Mouse (Mus musculus) heart, embryonic 15.5 days (tissue): ENCODE results near the gene Adam10. TPM values are rescaled to one million over a fixed set of nuclear protein-coding genes. Genes with fewer than 3 reads are reported as not detected.

Source experiments
- ATAC-seq: fragments of 200-750 bp; cut with Nextera tagmentation; replicated peaks from 2 replicates; pipeline ENCODE4 v1.8.0; 2017; ENCODE audit warnings: low read depth, moderate TSS enrichment; ENCODE audit not compliant: insufficient number of reproducible peaks, insufficient read depth, low FRiP score
- H3K27ac ChIP-seq: fragments of 300-500 bp; sonication (generic); 2 replicates; pipeline ENCODE4 v1.5.1; 2015; ENCODE audit warnings: mild to moderate bottlenecking, inconsistent platforms
- H3K27me3 ChIP-seq: fragments of 300-500 bp; sonication (generic); 2 replicates; pipeline ENCODE4 v1.6.1; 2015; ENCODE audit warnings: inconsistent platforms
- H3K36me3 ChIP-seq: fragments of 300-500 bp; sonication (generic); 2 replicates; pipeline ENCODE4 v1.6.1; 2015; ENCODE audit warnings: mild to moderate bottlenecking, inconsistent platforms
- H3K4me1 ChIP-seq: fragments of 300-500 bp; sonication (generic); replicated peaks from 2 replicates; pipeline ENCODE4 v1.6.1; 2015; ENCODE audit warnings: inconsistent platforms
- H3K4me2 ChIP-seq: fragments of 300-500 bp; sonication (generic); 2 replicates; pipeline ENCODE4 v1.6.1; 2015; ENCODE audit warnings: inconsistent platforms, mild to moderate bottlenecking, moderate library complexity
- H3K4me3 ChIP-seq: fragments of 300-500 bp; sonication (generic); 2 replicates; pipeline ENCODE4 v1.5.1; 2015; ENCODE audit warnings: mild to moderate bottlenecking, inconsistent platforms
- H3K9ac ChIP-seq: fragments of 300-500 bp; sonication (generic); 2 replicates; pipeline ENCODE4 v1.6.1; 2015; ENCODE audit warnings: mild to moderate bottlenecking, inconsistent platforms
- H3K9me3 ChIP-seq: fragments of 300-500 bp; sonication (generic); replicated peaks from 2 replicates; pipeline ENCODE4 v1.6.1; 2016; ENCODE audit warnings: inconsistent platforms
- WGBS: fragments of 180-500 bp; shearing (Covaris S2); methylation state at CpG from one replicate; pipeline ENCODE4 v1.1.7; 2015; ENCODE audit warnings: mixed read lengths; 5-methylcytosine and 5-hydroxymethylcytosine counted together
- polyA plus RNA-seq: library from polyadenylated mRNA; unstranded; fragments of >200 nt; fragmentation: Nextera tagmentation; extraction: Ambion mirVana; gene quantifications from 2 replicates; pipeline ENCODE4 v1.2.1, GENCODE M21; 2015

Adam10 gene
- polyA plus RNA-seq, 1 experiment from 2014 or later: 61.3 TPM

- 76% methylated on average over 4 of the region's 4 CpGs for WGBS
- Histone ChIP-seq H3K27ac (no peak overlapping the region), H3K36me3 (no peaks in the 10 kb centered on the region), H3K4me1 (peaks cover 13% of the 10 kb centered on the region; the same call in 1 of the 2 replicates), H3K27me3 (no peaks in the 10 kb centered on the region), H3K4me2 (no peak overlapping the region), H3K9me3 (no peaks in the 10 kb centered on the region), H3K9ac (no peak overlapping the region), H3K4me3 (no peak overlapping the region)
- ATAC-seq: no peak
These were observed 3.7 kb upstream of the Adam10 start for GRCm38 (mm10) chr9:70675117-70675516.

GRCm38 (mm10) chr9:70675961-70676360, 2.8 kb upstream of the Adam10 start:
- 88% methylated on average over 5 of the region's 5 CpGs for WGBS
- no peak for ATAC-seq
- peaks cover 17% of the 10 kb centered on the region for H3K4me1 ChIP-seq
- no peak overlapping the region for H3K4me3 ChIP-seq
- no peaks in the 10 kb centered on the region for H3K9me3 ChIP-seq
- no peaks in the 10 kb centered on the region for H3K27me3 ChIP-seq
- no peak overlapping the region for H3K9ac ChIP-seq
- no peak overlapping the region for H3K27ac ChIP-seq
- no peaks in the 10 kb centered on the region for H3K36me3 ChIP-seq
- no peak overlapping the region for H3K4me2 ChIP-seq

GRCm38 (mm10) chr9:70679132-70680091, 615 bp downstream of the Adam10 start:
- under 1% methylated on average over 89 of the region's 103 CpGs for WGBS
- Histone ChIP-seq H3K9ac (peak overlapping the region; percentile 95), H3K36me3 (no peaks in the 10 kb centered on the region), H3K4me3 (peak overlapping the region; percentile 77), H3K9me3 (no peaks in the 10 kb centered on the region), H3K4me1 (peaks cover 26% of the 10 kb centered on the region), H3K4me2 (peak overlapping the region; percentile 77), H3K27ac (peak overlapping the region; percentile 98), H3K27me3 (no peaks in the 10 kb centered on the region)
- ATAC-seq: peak; percentile 60

- H3K27me3 ChIP-seq: no peaks in the 10 kb centered on the region
- peaks cover 37% of the 10 kb centered on the region for H3K4me1 ChIP-seq
- WGBS: 41% methylated on average over 1 of the region's 1 CpGs
- no peak overlapping the region for H3K9ac ChIP-seq
- H3K27ac ChIP-seq: no peak overlapping the region
- H3K4me2 ChIP-seq: peak overlapping the region; percentile 13; the same call in 1 of the 2 replicates
- H3K36me3 ChIP-seq: no peaks in the 10 kb centered on the region
- ATAC-seq: no peak
- H3K4me3 ChIP-seq: no peak overlapping the region
- H3K9me3 ChIP-seq: no peaks in the 10 kb centered on the region
These were observed 3.4 kb downstream of the Adam10 start for GRCm38 (mm10) chr9:70682202-70682601.

- H3K27me3 ChIP-seq: no peaks in the 10 kb centered on the region
- H3K4me3 ChIP-seq: no peak overlapping the region
- no peaks in the 10 kb centered on the region for H3K9me3 ChIP-seq
- no peak overlapping the region for H3K9ac ChIP-seq
- H3K4me1 ChIP-seq: peaks cover 38% of the 10 kb centered on the region
- no peak overlapping the region for H3K27ac ChIP-seq
- ATAC-seq: no peak
- H3K36me3 ChIP-seq: no peaks in the 10 kb centered on the region
- WGBS: 48% methylated on average over 2 of the region's 2 CpGs
- no peak overlapping the region for H3K4me2 ChIP-seq
These were observed 9.6 kb downstream of the Adam10 start for GRCm38 (mm10) chr9:70688301-70688968.

- no peak for ATAC-seq
- H3K9ac ChIP-seq: no peak overlapping the region
- peaks cover 34% of the 10 kb centered on the region for H3K4me1 ChIP-seq
- no peak overlapping the region for H3K4me2 ChIP-seq
- H3K27ac ChIP-seq: no peak overlapping the region
- no peak overlapping the region for H3K4me3 ChIP-seq
- WGBS: 83% methylated on average over 3 of the region's 3 CpGs
- H3K36me3 ChIP-seq: no peaks in the 10 kb centered on the region
- no peaks in the 10 kb centered on the region for H3K27me3 ChIP-seq
- H3K9me3 ChIP-seq: no peaks in the 10 kb centered on the region
These were observed 11.1 kb downstream of the Adam10 start for GRCm38 (mm10) chr9:70689926-70690325.

- Histone ChIP-seq H3K9me3 (no peaks in the 10 kb centered on the region), H3K36me3 (no peaks in the 10 kb centered on the region), H3K4me2 (no peak overlapping the region), H3K4me1 (peaks cover 30% of the 10 kb centered on the region), H3K27me3 (no peaks in the 10 kb centered on the region), H3K4me3 (no peak overlapping the region), H3K27ac (no peak overlapping the region), H3K9ac (no peak overlapping the region)
- no peak for ATAC-seq
These were observed 11.8 kb downstream of the Adam10 start for GRCm38 (mm10) chr9:70690579-70690978.

GRCm38 (mm10) chr9:70691772-70692693, 13.2 kb downstream of the Adam10 start:
- Histone ChIP-seq H3K36me3 (no peaks in the 10 kb centered on the region), H3K4me3 (no peak overlapping the region), H3K27ac (no peak overlapping the region), H3K4me1 (peaks cover 26% of the 10 kb centered on the region), H3K27me3 (no peaks in the 10 kb centered on the region), H3K4me2 (no peak overlapping the region), H3K9ac (no peak overlapping the region), H3K9me3 (no peaks in the 10 kb centered on the region)
- 45% methylated on average over 2 of the region's 2 CpGs for WGBS
- ATAC-seq: no peak

GRCm38 (mm10) chr9:70695723-70696122, 16.9 kb downstream of the Adam10 start:
- Histone ChIP-seq H3K27ac (no peak overlapping the region), H3K9ac (no peak overlapping the region), H3K4me3 (no peak overlapping the region), H3K4me2 (no peak overlapping the region), H3K9me3 (no peaks in the 10 kb centered on the region), H3K4me1 (peaks cover 12% of the 10 kb centered on the region), H3K27me3 (no peaks in the 10 kb centered on the region), H3K36me3 (no peaks in the 10 kb centered on the region)
- WGBS: 80% methylated on average over 2 of the region's 2 CpGs
- ATAC-seq: no peak

- WGBS: 69% methylated on average over 1 of the region's 1 CpGs
- Histone ChIP-seq H3K9ac (no peak overlapping the region), H3K4me3 (no peak overlapping the region), H3K4me2 (no peak overlapping the region), H3K4me1 (0 out of 2 replicates have a peak, but pooled peaks cover under 1% of the 10 kb centered on the region), H3K9me3 (no peaks in the 10 kb centered on the region), H3K27ac (no peak overlapping the region), H3K36me3 (no peaks in the 10 kb centered on the region), H3K27me3 (no peaks in the 10 kb centered on the region)
- ATAC-seq: no peak
These were observed 19.3 kb downstream of the Adam10 start for GRCm38 (mm10) chr9:70698090-70698489.
